Mouse (Mus musculus): ENCODE measurements around the gene Trim7.
"Not testable (repeated sequence)": the region's sequence is repeated elsewhere in the genome, so short reads cannot be mapped to it uniquely, and the experiment has no call there.

Gene Trim7

GRCm38 (mm10) chr11:48801831-48802772, 23.8 kb upstream of the Trim7 start:
- DNase-seq (ENCODE audit: low spot score in 2 of 2): no peak

DNA sequence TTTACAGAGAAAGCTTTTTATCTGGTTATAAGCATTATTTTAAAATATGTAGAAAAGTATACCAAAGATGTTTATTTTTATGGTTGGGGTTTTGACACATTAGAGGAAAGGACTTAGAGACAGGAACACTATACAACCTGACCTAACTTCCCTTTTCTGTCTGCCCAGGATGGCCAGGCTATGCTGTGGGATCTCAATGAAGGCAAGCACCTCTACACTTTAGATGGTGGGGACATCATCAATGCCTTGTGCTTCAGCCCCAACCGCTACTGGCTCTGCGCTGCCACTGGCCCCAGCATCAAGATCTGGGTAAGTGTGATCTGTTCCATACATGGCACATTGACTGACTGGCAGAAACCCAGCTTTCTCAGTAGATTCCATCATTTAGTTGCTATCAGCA, 22.0 kb upstream of the Trim7 start:
- no peak for DNase-seq (ENCODE audit: low spot score in 2 of 2)

DNA sequence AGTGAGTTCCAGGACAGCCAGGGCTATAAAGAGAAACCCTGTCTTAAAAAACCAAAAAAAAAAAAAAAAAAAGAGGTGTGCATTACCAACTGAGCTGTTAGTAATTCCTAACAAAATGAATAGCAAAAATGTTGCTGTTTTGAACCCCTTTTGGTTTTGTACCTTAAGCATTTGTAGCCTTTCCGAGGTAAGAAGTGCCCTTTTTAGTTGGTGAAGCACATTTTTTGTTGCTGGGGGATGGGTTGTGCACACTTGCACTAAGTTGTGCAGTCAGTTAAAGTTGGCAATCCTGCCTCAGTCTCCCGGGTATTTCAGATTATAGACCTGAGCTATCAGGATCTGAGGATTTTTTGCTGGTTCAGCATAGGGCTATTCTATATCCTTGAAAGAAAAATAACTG, 21.0 kb upstream of the Trim7 start:
- DNase-seq (ENCODE audit: low spot score in 2 of 2): no peak

GRCm38 (mm10) chr11:48806856-48807562, 18.9 kb upstream of the Trim7 start:
- DNase-seq (ENCODE audit: low spot score in 2 of 2): peak in 1 of 2 experiments; percentile 20

DNA sequence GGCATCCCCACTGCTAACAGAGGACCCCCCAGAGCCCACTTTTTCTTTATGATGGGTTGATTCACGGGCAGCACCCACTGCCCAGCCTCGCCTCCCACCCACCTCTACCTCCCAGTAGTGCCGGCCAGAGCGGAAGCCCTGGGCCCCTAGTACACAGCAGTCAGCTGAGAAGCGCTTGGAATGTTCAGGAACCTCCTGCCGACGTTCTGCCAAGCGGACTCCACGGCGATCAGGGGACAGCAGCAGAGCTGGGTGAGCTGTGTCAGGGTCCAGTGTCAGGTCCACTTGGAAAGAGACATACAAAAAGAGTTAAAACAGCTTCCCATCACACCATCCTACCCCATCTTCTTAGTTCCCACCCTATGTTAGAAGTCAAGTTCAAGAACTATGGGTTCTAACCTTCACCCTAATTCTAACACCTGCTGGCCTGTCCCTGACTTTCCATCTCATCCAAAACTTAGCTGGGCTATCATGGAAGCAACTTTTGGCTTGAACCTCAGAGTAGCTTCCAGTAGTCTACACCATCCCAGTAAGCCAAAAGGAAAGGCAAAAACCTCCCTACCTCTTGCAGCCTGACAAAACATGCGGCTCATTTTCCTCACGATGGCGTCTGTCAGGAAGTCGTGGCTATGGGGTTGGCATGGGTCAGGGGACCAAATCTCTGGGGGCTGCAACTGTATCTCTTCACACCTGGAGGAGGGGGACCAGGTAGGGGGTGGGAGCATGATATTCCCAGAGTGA, 18.2 kb upstream of the Trim7 start:
- no peak for DNase-seq (ENCODE audit: low spot score in 2 of 2)

DNA sequence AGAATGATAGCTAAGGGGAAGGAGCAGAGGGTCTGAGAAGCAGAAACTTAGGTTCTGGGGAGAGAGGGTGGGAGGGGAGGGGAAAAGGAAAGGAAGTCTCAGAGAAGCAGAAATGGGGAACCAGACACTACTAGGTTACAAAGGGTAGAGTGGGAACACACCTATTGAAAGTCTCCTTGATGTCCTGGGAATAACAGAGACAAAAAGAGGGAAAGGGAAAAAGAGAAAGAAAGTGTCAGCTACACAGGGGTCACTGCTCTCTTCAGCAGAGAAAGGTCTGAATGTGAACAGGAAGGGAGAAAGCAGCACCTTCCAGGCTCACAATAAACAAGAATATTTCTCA, 17.7 kb upstream of the Trim7 start:
- DNase-seq (ENCODE audit: low spot score in 2 of 2): no peak

- DNase-seq (ENCODE audit: low spot score in 2 of 2): no peak
These were observed 17.1 kb upstream of the Trim7 start for GRCm38 (mm10) chr11:48808737-48809433.

DNA sequence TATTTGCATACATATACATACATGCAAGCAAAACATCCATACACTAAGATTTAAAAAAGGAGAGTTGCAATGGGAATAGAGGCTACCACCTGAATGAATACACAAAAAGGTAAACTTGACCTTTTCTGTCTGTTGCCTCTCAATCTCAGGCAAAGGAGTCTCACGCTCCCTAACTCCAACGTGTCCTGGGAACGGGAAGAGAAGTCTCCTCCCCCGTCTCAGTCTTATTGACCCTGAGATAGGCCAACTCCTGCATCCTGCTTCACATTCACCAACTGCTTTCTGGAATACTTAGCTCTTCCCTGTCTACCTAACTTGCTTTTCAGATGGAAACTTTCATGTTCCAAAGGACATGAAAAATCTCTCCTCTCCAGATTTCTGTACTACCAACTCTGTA, 16.5 kb upstream of the Trim7 start:
- DNase-seq (ENCODE audit: low spot score in 2 of 2): no peak

GRCm38 (mm10) chr11:48810142-48810541, 15.8 kb upstream of the Trim7 start:
- DNase-seq (ENCODE audit: low spot score in 2 of 2): no peak

DNA sequence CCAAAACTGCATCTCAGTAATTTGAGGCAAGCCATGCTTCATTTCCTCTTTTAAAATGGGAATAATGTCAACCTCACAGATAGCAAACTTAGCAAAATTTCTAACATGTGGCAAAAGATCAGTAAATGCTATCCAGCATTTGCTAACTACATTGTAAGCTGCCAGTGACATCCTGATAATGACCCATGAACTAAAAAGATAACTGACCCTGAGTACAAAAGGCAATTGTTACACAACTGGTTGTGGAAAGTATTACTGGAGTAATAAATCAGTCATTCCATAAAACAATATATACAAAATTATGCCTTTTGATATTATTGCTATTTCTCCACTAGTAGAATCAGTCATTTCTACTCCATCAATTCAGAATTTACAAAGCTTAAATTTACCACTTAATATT, 12.2 kb upstream of the Trim7 start:
- DNase-seq (ENCODE audit: low spot score in 2 of 2): no peak

- no peak for DNase-seq (ENCODE audit: low spot score in 2 of 2)
These were observed 10.1 kb upstream of the Trim7 start for GRCm38 (mm10) chr11:48815851-48816250.

- no peak for DNase-seq (ENCODE audit: low spot score in 2 of 2)
These were observed 9.6 kb upstream of the Trim7 start for GRCm38 (mm10) chr11:48816281-48816781.

GRCm38 (mm10) chr11:48816800-48817665, 8.9 kb upstream of the Trim7 start, which contains the start of gene Trim41:
Trim41 (minus strand) TSS chr11:48817353.
- peak; percentile 97 to 98 for DNase-seq (ENCODE audit: low spot score in 2 of 2)

DNA sequence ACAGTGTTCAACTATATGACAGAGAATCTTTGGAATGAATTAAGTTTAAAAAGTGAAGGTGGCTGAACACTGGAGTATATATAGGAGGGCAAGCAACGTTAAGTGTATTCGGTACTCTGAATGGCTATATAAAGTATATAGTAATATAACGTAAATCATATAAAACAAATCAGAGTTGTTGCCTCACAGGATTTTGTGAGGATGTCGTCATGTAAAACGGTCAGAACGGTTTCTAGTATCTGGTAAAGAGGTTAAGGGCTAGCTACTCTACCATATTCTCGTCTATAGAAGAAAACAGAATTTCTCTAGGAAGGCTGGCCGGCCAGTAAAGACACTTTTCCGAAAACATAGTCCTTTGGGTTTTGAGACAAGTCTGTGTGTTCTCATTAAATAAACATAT, 8.1 kb upstream of the Trim7 start:
- DNase-seq (ENCODE audit: low spot score in 2 of 2): no peak

DNA sequence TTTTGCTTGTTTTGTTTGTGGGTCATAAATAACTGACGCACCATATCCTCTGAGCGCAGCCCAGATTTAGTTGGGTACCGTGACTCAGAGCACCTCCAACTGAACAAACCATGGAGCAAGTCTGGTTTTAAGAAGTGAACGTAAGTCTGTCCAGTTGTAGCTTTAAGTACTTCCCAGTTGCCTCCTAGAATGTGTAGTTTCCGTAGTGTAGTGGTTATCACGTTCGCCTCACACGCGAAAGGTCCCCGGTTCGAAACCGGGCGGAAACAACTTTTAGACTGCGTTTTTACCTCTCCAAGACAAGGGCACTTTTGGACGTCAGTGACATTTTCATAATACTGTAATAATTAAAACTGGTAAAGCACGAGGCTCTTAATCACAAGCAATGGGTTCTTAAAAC, 7.6 kb upstream of the Trim7 start:
- DNase-seq (ENCODE audit: low spot score in 2 of 2): peak; percentile 69 to 90

DNA sequence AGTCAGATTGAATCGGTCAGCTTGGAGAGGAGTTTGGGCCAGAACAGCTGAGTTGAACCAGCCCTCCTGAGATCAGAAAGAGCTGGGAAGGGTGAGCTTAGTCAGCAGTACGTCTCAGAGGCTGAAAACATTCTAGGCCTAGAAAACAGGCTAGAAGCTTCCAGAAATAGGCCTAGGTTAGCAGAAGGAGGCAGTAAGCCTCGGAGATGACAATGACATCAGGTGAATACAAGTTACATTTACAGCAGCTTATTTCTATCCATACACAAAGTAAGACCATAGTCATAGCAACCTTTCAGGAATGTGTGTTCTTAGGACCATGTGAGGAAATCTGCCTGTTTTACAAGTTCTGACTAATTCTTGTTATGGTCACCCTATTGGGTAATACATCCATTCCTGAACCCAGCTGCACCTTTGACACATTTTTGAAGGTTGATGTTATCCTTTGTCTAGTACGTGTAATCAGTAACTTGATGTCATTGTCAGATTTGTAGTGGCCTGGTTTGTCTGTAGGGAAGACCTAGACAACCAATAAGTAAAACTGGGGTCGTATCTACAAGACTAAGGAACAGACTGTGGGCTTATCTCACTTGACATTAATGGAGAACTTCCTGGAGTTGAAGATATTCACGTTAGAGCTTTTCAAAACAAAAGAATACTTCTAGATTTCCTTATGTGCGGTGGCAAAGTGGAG, 6.2 kb upstream of the Trim7 start:
- DNase-seq (ENCODE audit: low spot score in 2 of 2): no peak

DNA sequence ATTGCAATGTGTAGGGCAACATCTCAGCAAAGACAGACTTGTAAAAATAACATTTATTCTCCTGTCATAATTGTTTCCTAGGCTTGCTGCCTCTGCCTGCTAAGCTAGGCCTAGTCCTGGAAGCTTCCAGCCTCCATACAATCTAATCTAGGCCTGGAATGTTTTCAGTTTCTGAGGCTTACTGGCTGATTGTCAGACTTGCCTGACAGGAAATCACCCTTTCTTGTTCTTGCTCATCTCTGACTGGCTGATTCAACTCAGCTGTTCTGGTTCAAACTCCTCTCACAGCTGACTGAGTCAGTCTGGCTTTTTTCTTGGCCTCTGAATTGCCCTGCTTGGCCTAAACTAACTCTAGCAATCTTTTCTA, 5.6 kb upstream of the Trim7 start:
- no peak for DNase-seq (ENCODE audit: low spot score in 2 of 2)

DNA sequence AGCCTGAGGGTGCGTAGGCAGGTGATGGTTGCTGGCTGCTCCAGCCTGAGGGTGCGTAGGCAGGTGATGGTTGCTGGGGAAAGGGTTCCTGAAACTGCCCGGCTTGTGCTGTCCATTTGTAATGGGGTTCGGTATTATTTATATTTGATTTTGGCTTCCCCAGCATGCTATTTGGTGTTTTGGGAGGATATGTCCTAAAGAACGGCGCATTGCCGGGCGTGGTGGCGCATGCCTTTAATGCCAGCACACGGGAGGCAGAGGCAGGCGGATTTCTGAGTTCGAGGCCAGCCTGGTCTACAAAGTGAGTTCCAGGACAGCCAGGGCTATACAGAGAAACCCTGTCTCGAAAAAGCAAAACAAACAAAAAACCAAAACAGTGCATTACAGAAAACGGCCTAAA, 4.6 kb upstream of the Trim7 start:
- not testable (repeated sequence) for DNase-seq (ENCODE audit: low spot score in 2 of 2)

DNA sequence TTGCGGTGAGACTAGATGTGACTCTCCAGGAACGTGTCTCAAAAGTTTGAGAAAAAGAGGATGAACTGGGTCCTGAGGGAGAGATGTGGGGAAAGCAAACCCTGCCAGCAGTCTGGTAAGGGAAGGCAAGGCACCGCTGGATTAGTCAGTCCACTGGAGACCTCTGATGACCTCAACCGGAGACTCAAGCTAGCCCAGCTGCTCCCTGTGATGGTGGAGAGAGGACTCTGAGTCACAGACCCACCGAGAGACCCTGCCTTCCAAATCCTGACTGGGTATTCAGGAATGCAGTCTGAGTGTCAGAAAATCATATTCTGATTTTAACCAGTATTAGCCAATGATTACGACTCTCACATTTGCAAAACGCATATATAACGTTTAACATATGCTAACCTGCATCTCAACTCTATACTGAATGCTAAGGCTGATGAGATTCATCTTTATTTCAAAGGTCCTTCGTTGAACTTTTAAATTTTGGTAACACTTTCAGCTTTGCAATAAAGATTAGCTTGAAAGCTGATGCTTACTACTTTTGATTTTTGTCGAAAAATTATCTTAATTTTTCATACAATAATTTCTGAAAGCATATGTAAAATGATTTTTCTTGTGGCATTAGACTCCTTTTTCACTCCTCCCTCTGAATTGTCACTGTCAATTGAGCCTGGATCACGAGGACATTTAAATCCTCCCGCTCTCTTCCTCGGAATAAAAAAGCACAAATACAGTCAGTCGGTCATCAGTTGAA, 3.0 kb upstream of the Trim7 start:
- no peak for DNase-seq (ENCODE audit: low spot score in 2 of 2)

Measured in frontal cortex, postnatal 25 days (tissue).